Mouse (Mus musculus): ENCODE data around the gene Ednrb.

DNA sequence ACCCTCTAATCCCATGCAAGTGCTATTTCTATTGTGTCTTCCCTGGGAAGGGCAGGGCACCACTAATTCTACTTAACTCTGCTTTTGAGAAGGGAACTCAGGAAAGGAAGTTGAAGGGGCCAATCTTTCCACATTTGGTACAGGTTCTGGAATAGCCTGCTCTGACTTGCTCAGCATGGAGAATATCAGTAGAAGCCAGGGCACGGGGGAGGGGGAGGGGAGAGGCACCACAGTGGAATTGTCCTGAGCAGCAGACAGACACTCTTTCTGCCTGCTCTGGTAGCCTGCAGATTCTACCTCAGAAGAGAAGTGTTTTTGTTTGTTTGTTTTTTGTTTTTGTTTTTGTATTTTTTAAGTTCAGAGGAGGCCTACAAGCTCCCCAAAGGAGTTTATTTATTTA lies 51.5 kb downstream of the Ednrb start:
- no peak for TF ChIP-seq CTCF (IDR thresholded peaks at IDR 0.05; ENCODE audit: borderline replicate concordance, insufficient read depth, low read length)
- TF ChIP-seq POLR2A (IDR thresholded peaks at IDR 0.05; ENCODE audit: low read depth, low read length) = no peak
